Mouse (Mus musculus): ENCODE data around the gene 9530068E07Rik. TPM values are rescaled to one million over a fixed set of nuclear protein-coding genes. Genes with fewer than 3 reads are reported as not detected.
"Not testable (repeated sequence)": the region's sequence is repeated elsewhere in the genome, so short reads cannot be mapped to it uniquely, and the experiment has no call there.

9530068E07Rik gene
- total RNA-seq, 1 experiment: 55.0 TPM

- DNase-seq (ENCODE audit: low read depth, low spot score): no peak
- H3K9ac ChIP-seq (ENCODE audit: insufficient read depth, low read depth, low read length, poor library complexity, severe bottlenecking): no peak overlapping the region
- TF ChIP-seq HCFC1 (IDR thresholded peaks at IDR 0.05; ENCODE audit: borderline replicate concordance, insufficient read depth, low read length) (no peak), ZC3H11A (IDR thresholded peaks at IDR 0.05; ENCODE audit: borderline replicate concordance, low read depth, low read length) (no peak), CHD2 (IDR thresholded peaks at IDR 0.05; ENCODE audit: low read depth, low read length) (no peak), ZNF384 (IDR thresholded peaks at IDR 0.05; ENCODE audit: low read depth, low read length) (no peak), MAFK (IDR thresholded peaks at IDR 0.05; ENCODE audit: insufficient read depth, low read depth, low read length) (no peak)
- H3K4me3 ChIP-seq (ENCODE audit: insufficient read depth in 1 of 2, low read depth in 1 of 2, low read length in 2 of 2, poor library complexity in 1 of 2, severe bottlenecking in 1 of 2): no peak overlapping the region
- no peaks in the 10 kb centered on the region for H3K9me3 ChIP-seq (ENCODE audit: control insufficient read depth, insufficient read depth, low read depth, low read length)
- peaks cover 4 to 28% of the 10 kb centered on the region in 2 experiments; a peak in 3 of 4 replicates for H3K4me1 ChIP-seq (ENCODE audit: control insufficient read depth in 2 of 2, insufficient read depth in 2 of 2, low read length in 2 of 2, poor library complexity in 1 of 2)
- H3K27ac ChIP-seq (ENCODE audit: insufficient read depth, low read depth, low read length, poor library complexity, severe bottlenecking): peak overlapping the region; percentile 57
- in situ Hi-C loops (cut with MboI; ENCODE audit: low sequenced_read_pairs in 2 of 2, unreplicated experiment in 2 of 2): no loop called here
- H3K36me3 ChIP-seq (ENCODE audit: control insufficient read depth, insufficient read depth, low read length, poor library complexity, severe bottlenecking): peaks cover 40% of the 10 kb centered on the region
Observed at GRCm38 (mm10) chr11:52386892-52387291, 9.3 kb upstream of the 9530068E07Rik start.

- H3K9me3 ChIP-seq (ENCODE audit: control insufficient read depth, insufficient read depth, low read depth, low read length): no peaks in the 10 kb centered on the region
- H3K9ac ChIP-seq (ENCODE audit: insufficient read depth, low read depth, low read length, poor library complexity, severe bottlenecking): no peak overlapping the region
- in situ Hi-C loops (cut with MboI; ENCODE audit: low sequenced_read_pairs in 2 of 2, unreplicated experiment in 2 of 2): no loop called here
- TF ChIP-seq ZNF384 (IDR thresholded peaks at IDR 0.05; ENCODE audit: low read depth, low read length): no peak
- no peak for TF ChIP-seq CHD2 (IDR thresholded peaks at IDR 0.05; ENCODE audit: low read depth, low read length)
- TF ChIP-seq HCFC1 (IDR thresholded peaks at IDR 0.05; ENCODE audit: borderline replicate concordance, insufficient read depth, low read length): no peak
- TF ChIP-seq ZC3H11A (IDR thresholded peaks at IDR 0.05; ENCODE audit: borderline replicate concordance, low read depth, low read length): no peak
- TF ChIP-seq MAFK (IDR thresholded peaks at IDR 0.05; ENCODE audit: insufficient read depth, low read depth, low read length): no peak
- peak overlapping the region; percentile 85 for H3K27ac ChIP-seq (ENCODE audit: insufficient read depth, low read depth, low read length, poor library complexity, severe bottlenecking)
- no peak for DNase-seq (ENCODE audit: low read depth, low spot score)
- peaks cover 40% of the 10 kb centered on the region for H3K36me3 ChIP-seq (ENCODE audit: control insufficient read depth, insufficient read depth, low read length, poor library complexity, severe bottlenecking)
- no peak overlapping the region; a peak in 1 of 4 replicates for H3K4me3 ChIP-seq (ENCODE audit: insufficient read depth in 1 of 2, low read depth in 1 of 2, low read length in 2 of 2, poor library complexity in 1 of 2, severe bottlenecking in 1 of 2)
- H3K4me1 ChIP-seq (ENCODE audit: control insufficient read depth in 2 of 2, insufficient read depth in 2 of 2, low read length in 2 of 2, poor library complexity in 1 of 2): peaks cover 4 to 28% of the 10 kb centered on the region in 2 experiments; a peak in 3 of 4 replicates
Observed at GRCm38 (mm10) chr11:52388150-52388549, 8.1 kb upstream of the 9530068E07Rik start.

- peaks cover 4 to 28% of the 10 kb centered on the region in 2 experiments; a peak in 3 of 4 replicates for H3K4me1 ChIP-seq (ENCODE audit: control insufficient read depth in 2 of 2, insufficient read depth in 2 of 2, low read length in 2 of 2, poor library complexity in 1 of 2)
- H3K4me3 ChIP-seq (ENCODE audit: insufficient read depth in 1 of 2, low read depth in 1 of 2, low read length in 2 of 2, poor library complexity in 1 of 2, severe bottlenecking in 1 of 2); in situ Hi-C loops (cut with MboI; ENCODE audit: low sequenced_read_pairs in 2 of 2, unreplicated experiment in 2 of 2); DNase-seq (ENCODE audit: low read depth, low spot score); H3K9me3 ChIP-seq (ENCODE audit: control insufficient read depth, insufficient read depth, low read depth, low read length); H3K9ac ChIP-seq (ENCODE audit: insufficient read depth, low read depth, low read length, poor library complexity, severe bottlenecking): not testable (repeated sequence)
- H3K36me3 ChIP-seq (ENCODE audit: control insufficient read depth, insufficient read depth, low read length, poor library complexity, severe bottlenecking): peaks cover 34% of the 10 kb centered on the region
- H3K27ac ChIP-seq (ENCODE audit: insufficient read depth, low read depth, low read length, poor library complexity, severe bottlenecking): peak overlapping the region; percentile 85
Observed at GRCm38 (mm10) chr11:52388979-52389378, 7.2 kb upstream of the 9530068E07Rik start.

GRCm38 (mm10) chr11:52389933-52390332 lies 6.3 kb upstream of the 9530068E07Rik start:
- TF ChIP-seq ZNF384 (IDR thresholded peaks at IDR 0.05; ENCODE audit: low read depth, low read length) (no peak), ZC3H11A (IDR thresholded peaks at IDR 0.05; ENCODE audit: borderline replicate concordance, low read depth, low read length) (no peak), CHD2 (IDR thresholded peaks at IDR 0.05; ENCODE audit: low read depth, low read length) (no peak), MAFK (IDR thresholded peaks at IDR 0.05; ENCODE audit: insufficient read depth, low read depth, low read length) (no peak), HCFC1 (IDR thresholded peaks at IDR 0.05; ENCODE audit: borderline replicate concordance, insufficient read depth, low read length) (no peak)
- peak; percentile 65 for DNase-seq (ENCODE audit: low read depth, low spot score)
- Histone ChIP-seq H3K27ac (ENCODE audit: insufficient read depth, low read depth, low read length, poor library complexity, severe bottlenecking) (peak overlapping the region; percentile 62), H3K9me3 (ENCODE audit: control insufficient read depth, insufficient read depth, low read depth, low read length) (no peaks in the 10 kb centered on the region), H3K4me3 (ENCODE audit: insufficient read depth in 1 of 2, low read depth in 1 of 2, low read length in 2 of 2, poor library complexity in 1 of 2, severe bottlenecking in 1 of 2) (peak overlapping the region; percentile 32 to 48; a peak in 3 of 4 replicates), H3K4me1 (ENCODE audit: control insufficient read depth in 2 of 2, insufficient read depth in 2 of 2, low read length in 2 of 2, poor library complexity in 1 of 2) (peaks cover 4 to 28% of the 10 kb centered on the region in 2 experiments; a peak in 3 of 4 replicates), H3K9ac (ENCODE audit: insufficient read depth, low read depth, low read length, poor library complexity, severe bottlenecking) (peak overlapping the region; percentile 58), H3K36me3 (ENCODE audit: control insufficient read depth, insufficient read depth, low read length, poor library complexity, severe bottlenecking) (peaks cover 26% of the 10 kb centered on the region)
- in situ Hi-C loops (cut with MboI; ENCODE audit: low sequenced_read_pairs in 2 of 2, unreplicated experiment in 2 of 2): no loop called here

- H3K36me3 ChIP-seq (ENCODE audit: control insufficient read depth, insufficient read depth, low read length, poor library complexity, severe bottlenecking): peaks cover 2% of the 10 kb centered on the region; the same call in 1 of the 2 replicates
- TF ChIP-seq ZNF384 (IDR thresholded peaks at IDR 0.05; ENCODE audit: low read depth, low read length) (no peak), CHD2 (IDR thresholded peaks at IDR 0.05; ENCODE audit: low read depth, low read length) (no peak), HCFC1 (IDR thresholded peaks at IDR 0.05; ENCODE audit: borderline replicate concordance, insufficient read depth, low read length) (no peak), ZC3H11A (IDR thresholded peaks at IDR 0.05; ENCODE audit: borderline replicate concordance, low read depth, low read length) (no peak), MAFK (IDR thresholded peaks at IDR 0.05; ENCODE audit: insufficient read depth, low read depth, low read length) (no peak)
- H3K4me3 ChIP-seq (ENCODE audit: insufficient read depth in 1 of 2, low read depth in 1 of 2, low read length in 2 of 2, poor library complexity in 1 of 2, severe bottlenecking in 1 of 2): no peak overlapping the region
- DNase-seq (ENCODE audit: low read depth, low spot score): no peak
- no peaks in the 10 kb centered on the region for H3K9me3 ChIP-seq (ENCODE audit: control insufficient read depth, insufficient read depth, low read depth, low read length)
- H3K27ac ChIP-seq (ENCODE audit: insufficient read depth, low read depth, low read length, poor library complexity, severe bottlenecking): no peak overlapping the region
- in situ Hi-C loops (cut with MboI; ENCODE audit: low sequenced_read_pairs in 2 of 2, unreplicated experiment in 2 of 2): no loop called here
- H3K9ac ChIP-seq (ENCODE audit: insufficient read depth, low read depth, low read length, poor library complexity, severe bottlenecking): no peak overlapping the region
- peaks cover 3 to 6% of the 10 kb centered on the region in 2 experiments; a peak in 2 of 4 replicates for H3K4me1 ChIP-seq (ENCODE audit: control insufficient read depth in 2 of 2, insufficient read depth in 2 of 2, low read length in 2 of 2, poor library complexity in 1 of 2)
Observed at GRCm38 (mm10) chr11:52394494-52394893, 1.7 kb upstream of the 9530068E07Rik start.
